Mouse (Mus musculus) ES-E14 (cell line): ENCODE results near the gene Reg4. TPM values are rescaled to one million over a fixed set of nuclear protein-coding genes. Genes with fewer than 3 reads are reported as not detected.

Experiments
- DNase-seq: peaks from one replicate; pipeline ENCODE4 v3.0.0-alpha.2; 2013; ENCODE audit warnings: low read depth, low spot score
- H3K27ac ChIP-seq: 2 replicates; pipeline ENCODE4 v1.5.1; 2012; ENCODE audit warnings: low read depth, mild to moderate bottlenecking, low read length, moderate library complexity, mixed read lengths; ENCODE audit not compliant: poor library complexity, insufficient read depth, severe bottlenecking
- H3K36me3 ChIP-seq: 2 replicates; pipeline ENCODE4 v1.6.1; 2012; ENCODE audit warnings: mild to moderate bottlenecking, low read length, moderate library complexity, mixed read lengths; ENCODE audit not compliant: control insufficient read depth, poor library complexity, insufficient read depth, severe bottlenecking
- H3K4me1 ChIP-seq, 2 experiments: fragments of 150-350 bp in 1 of 2; sonication (generic) in 1 of 2; 2 replicates each; pipeline ENCODE4 v1.6.1; 2012; ENCODE audit warnings: low read length in 2 of 2, mild to moderate bottlenecking in 1 of 2, mixed read lengths in 1 of 2; ENCODE audit not compliant: control insufficient read depth in 2 of 2, insufficient read depth in 2 of 2, poor library complexity in 1 of 2
- H3K4me3 ChIP-seq, 2 experiments: fragments of 150-350 bp in 1 of 2; sonication (generic) in 1 of 2; 2 replicates each; pipeline ENCODE4 v1.5.1; 2012; ENCODE audit warnings: low read length in 2 of 2, low read depth in 1 of 2, mild to moderate bottlenecking in 1 of 2, mixed read lengths in 1 of 2; ENCODE audit not compliant: insufficient read depth in 1 of 2, poor library complexity in 1 of 2, severe bottlenecking in 1 of 2
- H3K9ac ChIP-seq: 2 replicates; pipeline ENCODE4 v1.6.1; 2012; ENCODE audit warnings: low read depth, mild to moderate bottlenecking, low read length, mixed read lengths; ENCODE audit not compliant: poor library complexity, insufficient read depth, severe bottlenecking
- H3K9me3 ChIP-seq: fragments of 150-350 bp; sonication (generic); 2 replicates; pipeline ENCODE4 v1.6.1; 2012; ENCODE audit warnings: low read depth, mild to moderate bottlenecking, low read length; ENCODE audit not compliant: control insufficient read depth, insufficient read depth
- CHD2 ChIP-seq: IDR thresholded peaks from 2 replicates; pipeline ENCODE4 v1.6.1; 2014; ENCODE audit warnings: mild to moderate bottlenecking, low read depth, low read length, inconsistent platforms
- HCFC1 ChIP-seq: IDR thresholded peaks from 2 replicates; pipeline ENCODE4 v1.6.1; 2012; ENCODE audit warnings: low read length, inconsistent platforms, borderline replicate concordance; ENCODE audit not compliant: insufficient read depth
- MAFK ChIP-seq: IDR thresholded peaks from 2 replicates; pipeline ENCODE4 v1.6.1; 2014; ENCODE audit warnings: mild to moderate bottlenecking, low read depth, low read length, inconsistent platforms; ENCODE audit not compliant: insufficient read depth
- ZC3H11A ChIP-seq: IDR thresholded peaks from 2 replicates; pipeline ENCODE4 v1.6.1; 2012; ENCODE audit warnings: low read depth, mild to moderate bottlenecking, inconsistent platforms, low read length, borderline replicate concordance
- ZNF384 ChIP-seq: IDR thresholded peaks from 2 replicates; pipeline ENCODE4 v1.6.1; 2012; ENCODE audit warnings: low read depth, low read length, inconsistent platforms
- in situ Hi-C, 2 experiments: fragments of 600-800 bp; cut with MboI; formaldehyde crosslinking; loops; one replicate each; pipeline ENCODE4 v1.15.1; 2025; ENCODE audit warnings: low sequenced_read_pairs in 2 of 2, inconsistent platforms in 1 of 2; ENCODE audit not compliant: unreplicated experiment in 2 of 2
- total RNA-seq: library from RNA; depleted of rRNA; stranded (reverse); fragments of 300-350 nt; gene quantifications from 2 replicates; pipeline ENCODE4 v1.2.3, GENCODE M21; 2012; rRNA removed

Gene Reg4
- total RNA-seq, result not detected in 2 replicates

DNA sequence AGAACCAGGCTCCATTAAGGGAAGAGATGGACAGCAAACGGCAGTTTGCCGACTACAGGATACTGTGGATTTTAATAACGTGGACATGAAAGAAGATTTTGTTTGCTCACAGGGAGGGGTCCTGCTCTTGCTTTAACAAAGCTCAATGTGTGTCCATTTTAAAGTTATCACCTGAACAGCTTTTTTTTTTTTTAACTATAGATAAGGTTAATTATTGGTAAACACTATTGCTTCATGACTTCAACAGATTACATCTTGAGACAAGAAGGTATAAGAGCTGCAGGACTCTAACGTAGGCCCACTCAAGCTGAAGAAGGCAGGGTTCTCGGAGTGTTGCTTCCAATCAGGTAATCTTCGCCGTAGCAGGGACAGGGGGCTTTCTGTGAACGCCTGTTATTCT, at the start of gene Reg4:
Gene Reg4 (plus strand): TSS at position 301 of the 400 bp plus-strand sequence.
- TF ChIP-seq ZNF384 (no peak), MAFK (no peak)
- DNase-seq, result no peak
- Histone ChIP-seq H3K27ac (no peak within 1 kb of the TSS), H3K9me3 (no peaks in the 10 kb centered on the region), H3K4me3 (no peak within 1 kb of the TSS), H3K4me1 (peaks cover 2 to 4% of the 10 kb centered on the region in 2 experiments; a peak in 2 of 4 replicates), H3K9ac (no peak within 1 kb of the TSS), H3K36me3 (no peaks in the 10 kb centered on the region)
- in situ Hi-C loops, result no loop called here

DNA sequence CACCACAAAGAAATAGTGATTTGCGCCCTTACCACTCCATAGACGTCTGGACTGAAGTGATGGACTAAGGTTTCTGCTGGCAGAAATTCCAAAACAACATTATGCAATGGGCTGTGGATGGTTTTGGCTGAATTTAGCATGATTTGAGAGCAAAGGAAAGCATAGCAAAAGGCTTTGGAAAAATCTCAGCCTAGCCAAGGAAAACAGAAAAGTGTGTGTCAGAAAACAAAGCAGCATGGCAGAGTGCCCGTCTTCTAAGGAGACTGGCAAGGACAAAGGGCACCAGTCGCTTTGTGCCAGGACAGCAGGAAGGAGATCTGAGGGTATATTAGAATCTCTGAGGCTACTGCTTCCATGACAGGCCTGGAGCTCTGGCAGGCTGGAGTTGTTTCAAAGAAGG, 43.6 kb upstream of the Reg4 start:
- Histone ChIP-seq H3K36me3 (no peaks in the 10 kb centered on the region), H3K9me3 (no peaks in the 10 kb centered on the region), H3K4me3 (no peak overlapping the region), H3K4me1 (no peaks in the 10 kb centered on the region), H3K27ac (no peak overlapping the region), H3K9ac (no peak overlapping the region)
- in situ Hi-C loops, result loop anchor here in 1 of 2 experiments (10.0 kb wide), 1 partner anchor 136 kb away; no protein-coding TSS in a partner anchor
- no peak for DNase-seq
- TF ChIP-seq HCFC1 (no peak), ZNF384 (no peak), MAFK (no peak), CHD2 (no peak), ZC3H11A (no peak)

DNA sequence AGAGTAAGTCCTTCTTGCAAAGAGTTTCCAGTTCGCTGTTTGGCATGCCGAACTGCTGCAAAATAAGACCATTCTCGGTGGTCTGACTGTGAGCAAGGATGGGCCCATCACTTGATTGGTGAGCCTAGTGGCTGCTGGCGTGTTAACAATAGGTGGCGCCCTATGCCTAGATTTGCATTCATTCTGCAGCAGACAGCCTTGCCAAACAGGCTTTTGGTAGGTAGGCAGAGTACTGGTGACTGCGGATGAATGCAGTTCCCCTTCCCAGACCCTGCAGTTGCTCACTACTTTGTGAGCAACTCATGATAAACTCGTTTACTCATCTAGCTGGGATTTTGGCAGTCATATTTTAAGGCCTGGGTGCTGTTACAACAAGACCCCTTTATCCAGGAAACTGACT, 41.2 kb upstream of the Reg4 start:
- Histone ChIP-seq H3K4me1 (no peaks in the 10 kb centered on the region), H3K36me3 (no peaks in the 10 kb centered on the region), H3K9ac (no peak overlapping the region), H3K27ac (no peak overlapping the region), H3K4me3 (no peak overlapping the region), H3K9me3 (no peaks in the 10 kb centered on the region)
- peak; percentile 40 for DNase-seq
- TF ChIP-seq ZC3H11A (peak; percentile 88; the same call in 1 of the 2 replicates), MAFK (no peak)
- in situ Hi-C loops, result no loop called here

DNA sequence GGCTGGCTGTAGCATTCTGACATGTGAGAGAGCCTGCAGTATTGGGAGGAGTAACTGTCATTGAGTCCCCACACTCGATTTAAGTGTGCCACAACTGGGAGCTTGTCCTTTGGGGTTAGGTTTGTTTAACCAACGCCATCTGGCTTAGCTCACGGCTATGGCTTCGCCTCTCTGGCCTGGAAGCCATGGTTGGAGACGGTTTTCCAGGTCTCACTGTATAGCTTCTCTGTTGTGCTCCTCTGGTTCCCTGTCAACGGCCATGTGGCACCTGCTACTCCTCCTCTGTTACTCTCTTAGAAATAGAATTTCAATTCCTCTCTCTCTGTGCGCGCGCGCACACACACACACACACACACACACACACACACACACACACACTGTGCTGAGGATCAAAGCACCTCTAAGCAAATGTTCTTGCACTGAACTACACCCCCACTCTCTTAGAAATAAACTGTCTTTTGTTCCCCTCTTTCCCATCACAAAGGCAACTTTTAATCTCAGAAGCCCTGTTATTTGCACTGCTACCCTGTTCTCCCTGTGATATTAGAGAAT, 36.7 kb upstream of the Reg4 start:
- Histone ChIP-seq H3K36me3 (no peaks in the 10 kb centered on the region), H3K9ac (no peak overlapping the region), H3K27ac (no peak overlapping the region), H3K9me3 (no peaks in the 10 kb centered on the region), H3K4me3 (no peak overlapping the region), H3K4me1 (no peaks in the 10 kb centered on the region)
- TF ChIP-seq ZNF384 (no peak), ZC3H11A (no peak), HCFC1 (no peak), MAFK (no peak), CHD2 (no peak)
- no peak for DNase-seq
- in situ Hi-C loops, result no loop called here

DNA sequence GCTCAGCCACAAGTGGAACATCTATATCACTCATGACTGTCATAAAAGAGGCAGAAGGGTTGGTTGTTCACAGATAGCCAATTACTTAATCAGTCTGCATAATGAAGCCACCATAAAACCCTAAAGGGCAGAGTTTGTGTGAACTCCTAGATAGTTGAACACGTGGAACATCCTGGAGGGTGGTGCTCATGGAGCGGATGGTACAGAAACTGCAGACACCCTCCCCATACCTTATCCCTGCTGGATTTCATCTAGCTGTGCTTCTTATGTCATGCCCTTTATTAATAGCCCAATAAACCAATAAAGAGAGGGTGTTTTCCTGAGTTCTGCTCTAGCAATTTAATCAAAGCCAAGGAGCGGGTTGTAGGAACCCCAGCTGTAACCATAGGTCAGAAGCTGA, 34.2 kb upstream of the Reg4 start:
- Histone ChIP-seq H3K9me3 (no peaks in the 10 kb centered on the region), H3K9ac (no peak overlapping the region), H3K4me3 (no peak overlapping the region), H3K4me1 (no peaks in the 10 kb centered on the region), H3K27ac (no peak overlapping the region), H3K36me3 (no peaks in the 10 kb centered on the region)
- TF ChIP-seq ZNF384 (no peak), MAFK (no peak), CHD2 (no peak), ZC3H11A (no peak), HCFC1 (no peak)
- in situ Hi-C loops, result no loop called here
- no peak for DNase-seq
